11 mouse cellular contexts compared by ENCODE assay signal in genomic region chr8:70691230-70691629, GRCm38 (mm10). TPM values are rescaled to one million over a fixed set of nuclear protein-coding genes. Genes with fewer than 3 reads are reported as not detected.
DNase-seq lines count a peak whose midpoint lies in the region; ATAC-seq and TF ChIP-seq lines count a peak whose summit lies in the region.
"Had no signal": no experiment of that assay in that cellular context is flagged by ENCODE, and none has a peak within 500 bp of the region (broad histone marks: within the 10 kb centered on the region; RNA-seq: fewer than 3 reads in every experiment).

No protein-coding gene starts in this region.

- H3K27ac ChIP-seq in heart, embryonic 13.5 days (replicated peaks) = peak overlapping the region; percentile 65; the same call in 1 of the 2 replicates
- H3K27ac ChIP-seq in ES-E14 (ENCODE audit: insufficient read depth, low read depth, low read length, poor library complexity, severe bottlenecking) = peak overlapping the region; percentile 92
- H3K27ac ChIP-seq in hindbrain, embryonic 12.5 days = peak overlapping the region; percentile 76
- H3K27ac ChIP-seq in midbrain, embryonic 11.5 days (ENCODE audit: low read depth, low read length) = peak overlapping the region; percentile 86
- H3K27ac ChIP-seq in layer of hippocampus, adult 2 months = no peak overlapping the region
- H3K27ac ChIP-seq: gastrocnemius, adult 2 months had no signal

- no peaks in the 10 kb centered on the region for H3K36me3 ChIP-seq in heart, embryonic 13.5 days
- H3K36me3 ChIP-seq in ES-E14 (ENCODE audit: control insufficient read depth, insufficient read depth, low read length, poor library complexity, severe bottlenecking) = no peaks in the 10 kb centered on the region
- no peaks in the 10 kb centered on the region for H3K36me3 ChIP-seq in hindbrain, embryonic 12.5 days
- H3K36me3 ChIP-seq in midbrain, embryonic 11.5 days (ENCODE audit: control insufficient read depth, insufficient read depth, low read length) = no peaks in the 10 kb centered on the region

- no peaks in the 10 kb centered on the region for H3K27me3 ChIP-seq in heart, embryonic 13.5 days (replicated peaks)
- H3K27me3 ChIP-seq in hindbrain, embryonic 12.5 days = no peaks in the 10 kb centered on the region
- H3K27me3 ChIP-seq in midbrain, embryonic 11.5 days (ENCODE audit: control insufficient read depth, insufficient read depth, low read length) = no peaks in the 10 kb centered on the region

- ATAC-seq in heart, embryonic 13.5 days (ENCODE audit: extremely low read depth, insufficient number of reproducible peaks, low FRiP score, low TSS enrichment) = no peak
- peak; percentile 0 for ATAC-seq in hindbrain, embryonic 12.5 days (ENCODE audit: low FRiP score)
- no peak for ATAC-seq in midbrain, embryonic 11.5 days (ENCODE audit: low FRiP score)
- no peak for ATAC-seq in megakaryocyte-erythroid progenitor cell, adult 5-6 weeks (replicated peaks; ENCODE audit: low FRiP score, low TSS enrichment, poor library complexity, severe bottlenecking)

- H3K4me1 ChIP-seq in heart, embryonic 13.5 days = peaks cover 42% of the 10 kb centered on the region
- peaks cover 6 to 22% of the 10 kb centered on the region in 2 experiments; a peak in 3 of 4 replicates for H3K4me1 ChIP-seq in ES-E14 (ENCODE audit: control insufficient read depth in 2 of 2, insufficient read depth in 2 of 2, low read length in 2 of 2, poor library complexity in 1 of 2)
- H3K4me1 ChIP-seq in hindbrain, embryonic 12.5 days = peaks cover 29% of the 10 kb centered on the region
- peaks cover 19% of the 10 kb centered on the region for H3K4me1 ChIP-seq in midbrain, embryonic 11.5 days (ENCODE audit: control insufficient read depth, insufficient read depth, low read length)

- peak overlapping the region; percentile 74 for H3K4me2 ChIP-seq in heart, embryonic 13.5 days
- peak overlapping the region; percentile 48 for H3K4me2 ChIP-seq in hindbrain, embryonic 12.5 days (replicated peaks)
- peak overlapping the region; percentile 43 for H3K4me2 ChIP-seq in midbrain, embryonic 11.5 days

- 69% methylated on average over 4 of the region's 4 CpGs for WGBS in heart, embryonic 13.5 days
- WGBS in hindbrain, embryonic 12.5 days = 62% methylated on average over 4 of the region's 4 CpGs
- 60% methylated on average over 4 of the region's 4 CpGs for WGBS in midbrain, embryonic 11.5 days

- H3K9ac ChIP-seq in heart, embryonic 13.5 days = peak overlapping the region; percentile 80
- peak overlapping the region; percentile 87 for H3K9ac ChIP-seq in ES-E14 (ENCODE audit: insufficient read depth, low read depth, low read length, poor library complexity, severe bottlenecking)
- H3K9ac ChIP-seq in hindbrain, embryonic 12.5 days = peak overlapping the region; percentile 42; the same call in 1 of the 2 replicates
- peak overlapping the region; percentile 77 for H3K9ac ChIP-seq in midbrain, embryonic 11.5 days (ENCODE audit: low read length)

- H3K4me3 ChIP-seq in heart, embryonic 13.5 days = peak overlapping the region; percentile 48
- peak overlapping the region; percentile 50 to 66 for H3K4me3 ChIP-seq in ES-E14 (ENCODE audit: insufficient read depth in 1 of 2, low read depth in 1 of 2, low read length in 2 of 2, poor library complexity in 1 of 2, severe bottlenecking in 1 of 2)
- H3K4me3 ChIP-seq in hindbrain, embryonic 12.5 days = peak overlapping the region; percentile 26
- peak overlapping the region; percentile 19 for H3K4me3 ChIP-seq in midbrain, embryonic 11.5 days (ENCODE audit: low read depth, low read length)
- no peak overlapping the region for H3K4me3 ChIP-seq in layer of hippocampus, adult 2 months
- H3K4me3 ChIP-seq: gastrocnemius, adult 2 months; megakaryocyte, embryonic 14.5 days had no signal

- no peak for DNase-seq in heart, adult 8-10 months (ENCODE audit: low spot score)
- DNase-seq in ES-E14 (ENCODE audit: low read depth, low spot score) = no peak
- DNase-seq in midbrain, embryonic 11.5 days (ENCODE audit: low spot score, missing footprints) = peak; percentile 89
- no peak for DNase-seq in layer of hippocampus, adult 2 months (ENCODE audit: low spot score in 2 of 2)
- no peak for DNase-seq in gastrocnemius, adult 18-20 months (ENCODE audit: low spot score)
- DNase-seq: gastrocnemius, adult 2 months had no signal

- in situ Hi-C loops in ES-E14 (cut with MboI; ENCODE audit: low sequenced_read_pairs in 2 of 2, unreplicated experiment in 2 of 2) = no loop called here

- no peak for TF ChIP-seq CTCF in layer of hippocampus, adult 2 months (conservative IDR thresholded peaks at IDR 0.05)

- H3K9me3 ChIP-seq in heart, embryonic 13.5 days = no peaks in the 10 kb centered on the region
- no peaks in the 10 kb centered on the region for H3K9me3 ChIP-seq in ES-E14 (ENCODE audit: control insufficient read depth, insufficient read depth, low read depth, low read length)
- no peaks in the 10 kb centered on the region for H3K9me3 ChIP-seq in hindbrain, embryonic 12.5 days (replicated peaks)
- no peaks in the 10 kb centered on the region for H3K9me3 ChIP-seq in midbrain, embryonic 11.5 days (ENCODE audit: control insufficient read depth, low read length)
- H3K9me3 ChIP-seq: megakaryocyte, embryonic 14.5 days had no signal

TF ChIP-seq in ES-E14, 5 proteins besides CTCF, POLR2A, EP300 and RAD21:
- TF ChIP-seq MAFK (IDR thresholded peaks at IDR 0.05; ENCODE audit: insufficient read depth, low read depth, low read length) = no peak
- no peak for TF ChIP-seq HCFC1 (IDR thresholded peaks at IDR 0.05; ENCODE audit: borderline replicate concordance, insufficient read depth, low read length)
- TF ChIP-seq CHD2 (IDR thresholded peaks at IDR 0.05; ENCODE audit: low read depth, low read length) = no peak
- TF ChIP-seq ZNF384 (IDR thresholded peaks at IDR 0.05; ENCODE audit: low read depth, low read length) = no peak
- TF ChIP-seq ZC3H11A (IDR thresholded peaks at IDR 0.05; ENCODE audit: borderline replicate concordance, low read depth, low read length) = no peak

RNA-seq across cellular contexts. Expression of gene Jund, which starts 7.5 kb away (rescaled TPM):
- 68.6 and 76.9 TPM in 2 replicates for polyA plus RNA-seq in heart, embryonic 13.5 days (2015; fragmentation: Nextera tagmentation; extraction: Ambion mirVana)
- 100 to 1,000 TPM in 3 of 4 experiments, 10 to 100 TPM in 1; 84.2 to 134 (median 114) TPM for total RNA-seq in heart, adult 8-10 months (2022)
- total RNA-seq in ES-E14 (2012; rRNA removed) = 60.1 TPM in 2 replicates
- 186 and 217 TPM in 2 replicates for polyA plus RNA-seq in hindbrain, embryonic 12.5 days (2016; fragmentation: Nextera tagmentation; extraction: Ambion mirVana)
- polyA plus RNA-seq in midbrain, embryonic 11.5 days (2014; fragmentation: Nextera tagmentation; extraction: Ambion mirVana) = 119 and 138 TPM in 2 replicates
- total RNA-seq in layer of hippocampus, adult 2 months (2021) = 100 to 1,000 TPM; 165 to 181 TPM
- 10 to 100 TPM; 41.6 to 68.4 TPM for total RNA-seq in gastrocnemius, adult 18-20 months (2021)
- 18.8 and 34.4 TPM in 2 replicates for total RNA-seq in megakaryocyte-erythroid progenitor cell, adult 5-6 weeks (2014; fragmentation: Nextera tagmentation)
- 44.8 and 48.7 TPM in 2 replicates for total RNA-seq in megakaryocyte-erythroid progenitor cell, adult 5-6 weeks (2017)

RNA-seq across cellular contexts. Expression of gene Iqcn, which starts 12.0 kb away (rescaled TPM):
- not detected in 2 replicates for polyA plus RNA-seq in heart, embryonic 13.5 days (2015; fragmentation: Nextera tagmentation; extraction: Ambion mirVana)
- under 1 TPM in 1 of 4 experiments, not detected in 3; 0.06 TPM for total RNA-seq in heart, adult 8-10 months (2022)
- 0.09 and 0.16 TPM in 2 replicates for total RNA-seq in ES-E14 (2012; rRNA removed)
- polyA plus RNA-seq in hindbrain, embryonic 12.5 days (2016; fragmentation: Nextera tagmentation; extraction: Ambion mirVana) = 0.05 TPM in 1 of 2 replicates, not detected in the other
- 0.04 TPM in 1 of 2 replicates, not detected in the other for polyA plus RNA-seq in midbrain, embryonic 11.5 days (2014; fragmentation: Nextera tagmentation; extraction: Ambion mirVana)
- total RNA-seq in layer of hippocampus, adult 2 months (2021) = under 1 TPM; 0.07 to 0.08 TPM
- total RNA-seq in gastrocnemius, adult 18-20 months (2021) = not detected
- total RNA-seq in megakaryocyte-erythroid progenitor cell, adult 5-6 weeks (2014; fragmentation: Nextera tagmentation) = not detected in 2 replicates
- not detected in 2 replicates for total RNA-seq in megakaryocyte-erythroid progenitor cell, adult 5-6 weeks (2017)
- total RNA-seq: gastrocnemius, adult 2 months had no signal

RNA-seq across cellular contexts. Expression of gene Lsm4, which starts 18.2 kb away (rescaled TPM):
- polyA plus RNA-seq in heart, embryonic 13.5 days (2015; fragmentation: Nextera tagmentation; extraction: Ambion mirVana) = 269 and 297 TPM in 2 replicates
- total RNA-seq in heart, adult 8-10 months (2022) = 10 to 100 TPM; 57.9 to 67.1 (median 63.4) TPM
- 171 and 204 TPM in 2 replicates for total RNA-seq in ES-E14 (2012; rRNA removed)
- 227 and 231 TPM in 2 replicates for polyA plus RNA-seq in hindbrain, embryonic 12.5 days (2016; fragmentation: Nextera tagmentation; extraction: Ambion mirVana)
- 305 and 326 TPM in 2 replicates for polyA plus RNA-seq in midbrain, embryonic 11.5 days (2014; fragmentation: Nextera tagmentation; extraction: Ambion mirVana)
- total RNA-seq in layer of hippocampus, adult 2 months (2021) = 10 to 100 TPM; 58.2 to 61.8 TPM
- 10 to 100 TPM; 65.4 to 70.3 TPM for total RNA-seq in gastrocnemius, adult 18-20 months (2021)
- total RNA-seq in megakaryocyte-erythroid progenitor cell, adult 5-6 weeks (2014; fragmentation: Nextera tagmentation) = 286 and 287 TPM in 2 replicates
- 240 and 290 TPM in 2 replicates for total RNA-seq in megakaryocyte-erythroid progenitor cell, adult 5-6 weeks (2017)

RNA-seq across cellular contexts. Expression of gene Gm3336, which starts 27.1 kb away (rescaled TPM):
- not detected in 2 replicates for polyA plus RNA-seq in heart, embryonic 13.5 days (2015; fragmentation: Nextera tagmentation; extraction: Ambion mirVana)
- total RNA-seq in heart, adult 8-10 months (2022) = not detected
- total RNA-seq in ES-E14 (2012; rRNA removed) = 1.8 and 3.9 TPM in 2 replicates
- not detected in 2 replicates for polyA plus RNA-seq in hindbrain, embryonic 12.5 days (2016; fragmentation: Nextera tagmentation; extraction: Ambion mirVana)
- not detected in 2 replicates for polyA plus RNA-seq in midbrain, embryonic 11.5 days (2014; fragmentation: Nextera tagmentation; extraction: Ambion mirVana)
- total RNA-seq in layer of hippocampus, adult 2 months (2021) = not detected
- total RNA-seq in gastrocnemius, adult 18-20 months (2021) = not detected
- total RNA-seq in megakaryocyte-erythroid progenitor cell, adult 5-6 weeks (2014; fragmentation: Nextera tagmentation) = not detected in 2 replicates
- not detected in 2 replicates for total RNA-seq in megakaryocyte-erythroid progenitor cell, adult 5-6 weeks (2017)
- total RNA-seq: gastrocnemius, adult 2 months; layer of hippocampus, postnatal 14 days had no signal

RNA-seq across cellular contexts. Expression of gene Pgpep1, which starts 31.0 kb away (rescaled TPM):
- 33.7 and 37.3 TPM in 2 replicates for polyA plus RNA-seq in heart, embryonic 13.5 days (2015; fragmentation: Nextera tagmentation; extraction: Ambion mirVana)
- 10 to 100 TPM; 40.0 to 57.7 (median 44.4) TPM for total RNA-seq in heart, adult 8-10 months (2022)
- 15.5 and 21.4 TPM in 2 replicates for total RNA-seq in ES-E14 (2012; rRNA removed)
- polyA plus RNA-seq in hindbrain, embryonic 12.5 days (2016; fragmentation: Nextera tagmentation; extraction: Ambion mirVana) = 101 and 125 TPM in 2 replicates
- 103 and 108 TPM in 2 replicates for polyA plus RNA-seq in midbrain, embryonic 11.5 days (2014; fragmentation: Nextera tagmentation; extraction: Ambion mirVana)
- total RNA-seq in layer of hippocampus, adult 2 months (2021) = 10 to 100 TPM; 25.4 to 29.1 TPM
- 10 to 100 TPM; 11.9 to 13.7 TPM for total RNA-seq in gastrocnemius, adult 18-20 months (2021)
- total RNA-seq in megakaryocyte-erythroid progenitor cell, adult 5-6 weeks (2014; fragmentation: Nextera tagmentation) = 6.3 and 8.8 TPM in 2 replicates
- total RNA-seq in megakaryocyte-erythroid progenitor cell, adult 5-6 weeks (2017) = 4.6 and 5.1 TPM in 2 replicates
